Mouse (Mus musculus): ENCODE results near the gene Rftn1. TPM values are rescaled to one million over a fixed set of nuclear protein-coding genes. Genes with fewer than 3 reads are reported as not detected.
A peak's percentile ranks its signal among the peaks of the same experiment; 100 is the strongest.

Rftn1 gene
- polyA plus RNA-seq, 1 experiment from 2014 or later, result 11.2 TPM

DNA sequence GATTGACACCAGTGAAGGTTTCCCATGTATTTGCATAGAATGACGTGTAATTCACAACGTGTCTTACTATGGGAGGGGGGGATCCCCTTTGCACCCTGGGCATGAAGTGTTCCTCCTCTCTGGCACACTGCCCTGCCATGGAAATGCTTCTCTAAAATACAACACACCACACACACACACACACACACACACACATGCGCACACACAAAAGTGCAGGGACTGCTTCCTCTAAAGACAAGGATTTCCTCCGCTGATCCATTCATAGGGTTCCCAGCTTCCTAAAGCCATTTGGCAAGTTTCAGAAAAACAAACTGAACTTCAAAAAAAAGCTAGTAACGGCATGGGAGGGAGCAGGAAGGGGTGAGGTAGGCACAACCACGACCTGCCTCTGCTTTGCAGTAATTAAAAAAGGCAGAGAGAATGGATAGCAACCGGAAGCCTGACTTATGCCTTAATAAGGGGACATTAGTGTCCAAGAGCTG, 20.5 kb downstream of the Rftn1 start:
- Histone ChIP-seq H3K4me1 (ENCODE audit: control insufficient read depth, insufficient read depth, low read length) (peaks cover 13% of the 10 kb centered on the region), H3K4me2 (no peak overlapping the region), H3K36me3 (ENCODE audit: control insufficient read depth, insufficient read depth, low read length) (peaks cover 5% of the 10 kb centered on the region; the same call in 1 of the 2 replicates), H3K9me3 (replicated peaks; ENCODE audit: control insufficient read depth, low read length) (peaks cover 4% of the 10 kb centered on the region; the same call in 1 of the 2 replicates), H3K4me3 (ENCODE audit: low read depth, low read length) (no peak overlapping the region), H3K9ac (ENCODE audit: low read depth, low read length) (no peak overlapping the region), H3K27me3 (ENCODE audit: control insufficient read depth, insufficient read depth, low read length) (no peaks in the 10 kb centered on the region), H3K27ac (ENCODE audit: low read depth, low read length) (peak overlapping the region; percentile 24; the same call in 1 of the 2 replicates)
- ATAC-seq (replicated peaks; ENCODE audit: insufficient number of reproducible peaks, low FRiP score, low TSS enrichment), result no peak
- 54% methylated on average over 7 of the region's 7 CpGs for WGBS (ENCODE audit: insufficient replicate concordance)

DNA sequence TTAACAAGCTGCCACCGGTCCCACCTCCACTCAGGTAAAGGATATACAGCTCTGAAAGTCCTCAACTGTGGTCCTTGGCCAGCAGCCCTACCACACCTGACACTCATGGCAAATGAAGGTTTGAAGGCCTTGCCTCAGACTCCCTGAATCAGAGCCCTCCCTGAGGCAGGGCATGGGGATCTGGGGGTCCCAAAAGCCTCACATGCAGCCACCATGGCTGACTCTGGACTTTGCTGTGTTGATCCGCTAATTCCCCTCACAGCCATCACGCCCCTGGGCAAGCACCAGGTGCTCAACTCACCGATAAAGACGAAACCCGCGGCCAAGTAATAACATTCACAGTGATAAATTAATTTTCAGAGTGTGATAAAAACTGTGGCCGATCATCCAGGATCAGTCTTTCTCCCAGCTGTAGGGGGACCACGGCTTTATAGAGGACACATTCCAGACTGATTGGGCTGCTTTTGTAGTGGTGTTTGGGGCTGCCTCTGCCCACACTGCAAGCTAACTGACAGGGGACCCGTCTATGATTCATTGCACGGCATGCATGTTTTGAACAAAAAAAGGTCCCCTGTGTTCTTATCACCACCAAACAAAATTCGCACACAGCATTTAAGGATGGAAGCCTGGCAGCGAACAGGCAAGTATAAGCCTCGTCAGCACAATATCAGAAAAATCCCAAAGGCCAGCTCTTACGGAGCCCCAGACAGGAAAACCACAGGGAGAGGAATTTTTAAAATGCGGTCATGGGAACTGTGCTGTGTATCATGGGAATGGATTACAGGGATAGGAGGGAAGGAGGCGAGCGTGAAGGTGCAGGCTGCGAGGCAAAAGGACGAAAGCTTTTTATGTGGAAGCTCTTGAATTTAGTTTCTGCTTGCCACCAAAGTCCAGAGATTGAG, 29.3 kb downstream of the Rftn1 start:
- WGBS (ENCODE audit: insufficient replicate concordance), result 76% methylated on average over 20 of the region's 20 CpGs

DNA sequence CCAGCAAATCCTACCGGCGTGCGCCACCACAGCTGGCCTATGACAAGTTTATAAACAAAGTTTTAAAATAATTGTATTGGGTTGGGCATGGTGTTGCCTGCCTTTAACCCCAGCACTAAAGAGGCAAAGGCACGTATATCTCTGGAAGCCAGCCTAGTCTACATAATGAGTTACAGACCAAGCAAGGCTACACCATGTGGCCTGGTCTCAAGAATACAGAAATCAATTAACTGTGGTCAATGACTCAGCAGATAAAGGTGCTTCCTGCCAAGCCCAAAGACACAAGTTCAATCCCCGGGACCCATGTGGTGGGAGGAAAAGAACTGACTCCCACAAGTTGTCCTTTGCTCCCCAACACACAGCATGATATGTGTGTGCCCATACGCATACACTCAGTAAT, 30.1 kb downstream of the Rftn1 start:
- H3K27ac ChIP-seq (ENCODE audit: low read depth, low read length), result no peak overlapping the region
- 81% methylated on average over 6 of the region's 6 CpGs for WGBS (ENCODE audit: insufficient replicate concordance)
- no peak overlapping the region for H3K4me3 ChIP-seq (ENCODE audit: low read depth, low read length)

More for the DNA sequence above, 29.3 kb downstream of the Rftn1 start:
- Histone ChIP-seq H3K4me3 (ENCODE audit: low read depth, low read length) (no peak overlapping the region), H3K27ac (ENCODE audit: low read depth, low read length) (no peak overlapping the region), H3K36me3 (ENCODE audit: control insufficient read depth, insufficient read depth, low read length) (no peaks in the 10 kb centered on the region), H3K9me3 (replicated peaks; ENCODE audit: control insufficient read depth, low read length) (0 out of 2 replicates have a peak, but pooled peaks cover 6% of the 10 kb centered on the region), H3K9ac (ENCODE audit: low read depth, low read length) (no peak overlapping the region), H3K4me1 (ENCODE audit: control insufficient read depth, insufficient read depth, low read length) (0 out of 2 replicates have a peak, but pooled peaks cover 3% of the 10 kb centered on the region), H3K4me2 (no peak overlapping the region), H3K27me3 (ENCODE audit: control insufficient read depth, insufficient read depth, low read length) (no peaks in the 10 kb centered on the region)
- ATAC-seq (replicated peaks; ENCODE audit: insufficient number of reproducible peaks, low FRiP score, low TSS enrichment), result no peak

DNA sequence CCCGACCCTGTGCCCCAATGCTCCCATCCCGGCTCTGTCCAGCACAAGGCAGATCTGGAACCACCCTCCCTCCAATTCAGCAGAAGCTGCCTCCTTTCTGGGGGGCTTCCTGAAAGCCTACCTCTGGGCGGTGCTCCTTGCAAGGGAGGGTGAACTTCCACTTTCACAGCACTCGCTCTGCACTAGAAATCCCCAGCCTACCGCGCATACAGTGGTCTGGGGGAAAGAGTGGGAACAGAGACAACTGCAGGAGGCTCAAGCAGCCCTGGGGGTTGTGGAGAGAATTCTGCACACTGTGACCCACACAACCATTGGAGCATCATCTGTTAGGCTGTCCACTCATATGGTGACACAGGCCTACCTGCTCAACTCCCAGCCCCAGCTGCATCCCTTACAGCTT, 30.7 kb downstream of the Rftn1 start:
- no peak for ATAC-seq (replicated peaks; ENCODE audit: insufficient number of reproducible peaks, low FRiP score, low TSS enrichment)
- Histone ChIP-seq H3K27ac (ENCODE audit: low read depth, low read length) (no peak overlapping the region), H3K4me1 (ENCODE audit: control insufficient read depth, insufficient read depth, low read length) (0 out of 2 replicates have a peak, but pooled peaks cover 3% of the 10 kb centered on the region), H3K9me3 (replicated peaks; ENCODE audit: control insufficient read depth, low read length) (0 out of 2 replicates have a peak, but pooled peaks cover 4% of the 10 kb centered on the region), H3K9ac (ENCODE audit: low read depth, low read length) (no peak overlapping the region), H3K4me2 (no peak overlapping the region), H3K4me3 (ENCODE audit: low read depth, low read length) (no peak overlapping the region), H3K27me3 (ENCODE audit: control insufficient read depth, insufficient read depth, low read length) (no peaks in the 10 kb centered on the region), H3K36me3 (ENCODE audit: control insufficient read depth, insufficient read depth, low read length) (no peaks in the 10 kb centered on the region)
- 78% methylated on average over 6 of the region's 6 CpGs for WGBS (ENCODE audit: insufficient replicate concordance)

More for the DNA sequence above, 30.1 kb downstream of the Rftn1 start:
- H3K4me2 ChIP-seq, result no peak overlapping the region
- H3K27me3 ChIP-seq (ENCODE audit: control insufficient read depth, insufficient read depth, low read length), result no peaks in the 10 kb centered on the region
- no peak for ATAC-seq (replicated peaks; ENCODE audit: insufficient number of reproducible peaks, low FRiP score, low TSS enrichment)
- 0 out of 2 replicates have a peak, but pooled peaks cover 6% of the 10 kb centered on the region for H3K9me3 ChIP-seq (replicated peaks; ENCODE audit: control insufficient read depth, low read length)
- no peaks in the 10 kb centered on the region for H3K36me3 ChIP-seq (ENCODE audit: control insufficient read depth, insufficient read depth, low read length)
- no peak overlapping the region for H3K9ac ChIP-seq (ENCODE audit: low read depth, low read length)
- H3K4me1 ChIP-seq (ENCODE audit: control insufficient read depth, insufficient read depth, low read length), result 0 out of 2 replicates have a peak, but pooled peaks cover 3% of the 10 kb centered on the region

DNA sequence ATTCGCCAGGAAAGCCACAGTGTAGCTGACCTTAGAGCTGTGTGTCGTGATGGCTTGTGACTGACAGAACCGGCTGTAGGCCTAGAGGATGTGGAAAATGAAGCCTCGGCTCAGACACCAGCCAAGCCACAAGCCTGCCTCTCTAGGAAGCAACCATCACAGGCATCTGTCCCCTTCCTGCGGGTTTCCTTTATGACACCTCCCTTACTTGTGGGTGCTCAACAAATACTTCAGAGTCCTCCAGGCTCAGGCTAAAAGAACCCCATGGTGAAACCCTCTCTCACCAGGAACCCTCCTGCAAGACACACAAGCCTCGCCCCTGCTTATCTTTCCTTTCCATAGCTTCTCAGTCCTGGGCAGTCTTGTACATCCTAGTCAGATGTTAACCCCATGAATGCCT, 31.9 kb downstream of the Rftn1 start:
- H3K27me3 ChIP-seq (ENCODE audit: control insufficient read depth, insufficient read depth, low read length), result no peaks in the 10 kb centered on the region
- 54% methylated on average over 6 of the region's 6 CpGs for whole genome bisulfite sequencing (ENCODE audit: insufficient replicate concordance)
- no peak for ATAC-seq (replicated peaks; ENCODE audit: insufficient number of reproducible peaks, low FRiP score, low TSS enrichment)

GRCm38 (mm10) chr17:50157190-50158150, 33.0 kb downstream of the Rftn1 start:
- Histone ChIP-seq H3K9ac (ENCODE audit: low read depth, low read length) (no peak overlapping the region), H3K27me3 (ENCODE audit: control insufficient read depth, insufficient read depth, low read length) (no peaks in the 10 kb centered on the region), H3K4me1 (ENCODE audit: control insufficient read depth, insufficient read depth, low read length) (0 out of 2 replicates have a peak, but pooled peaks cover 3% of the 10 kb centered on the region), H3K4me3 (ENCODE audit: low read depth, low read length) (no peak overlapping the region), H3K27ac (ENCODE audit: low read depth, low read length) (no peak overlapping the region), H3K36me3 (ENCODE audit: control insufficient read depth, insufficient read depth, low read length) (no peaks in the 10 kb centered on the region), H3K4me2 (no peak overlapping the region), H3K9me3 (replicated peaks; ENCODE audit: control insufficient read depth, low read length) (no peaks in the 10 kb centered on the region)
- no peak for ATAC-seq (replicated peaks; ENCODE audit: insufficient number of reproducible peaks, low FRiP score, low TSS enrichment)
- WGBS (ENCODE audit: insufficient replicate concordance), result 87% methylated on average over 15 of the region's 15 CpGs

More for the DNA sequence above, 31.9 kb downstream of the Rftn1 start:
- Histone ChIP-seq H3K4me2 (no peak overlapping the region), H3K4me3 (ENCODE audit: low read depth, low read length) (no peak overlapping the region), H3K9ac (ENCODE audit: low read depth, low read length) (no peak overlapping the region), H3K36me3 (ENCODE audit: control insufficient read depth, insufficient read depth, low read length) (no peaks in the 10 kb centered on the region), H3K9me3 (replicated peaks; ENCODE audit: control insufficient read depth, low read length) (no peaks in the 10 kb centered on the region), H3K4me1 (ENCODE audit: control insufficient read depth, insufficient read depth, low read length) (0 out of 2 replicates have a peak, but pooled peaks cover 3% of the 10 kb centered on the region), H3K27ac (ENCODE audit: low read depth, low read length) (no peak overlapping the region)

DNA sequence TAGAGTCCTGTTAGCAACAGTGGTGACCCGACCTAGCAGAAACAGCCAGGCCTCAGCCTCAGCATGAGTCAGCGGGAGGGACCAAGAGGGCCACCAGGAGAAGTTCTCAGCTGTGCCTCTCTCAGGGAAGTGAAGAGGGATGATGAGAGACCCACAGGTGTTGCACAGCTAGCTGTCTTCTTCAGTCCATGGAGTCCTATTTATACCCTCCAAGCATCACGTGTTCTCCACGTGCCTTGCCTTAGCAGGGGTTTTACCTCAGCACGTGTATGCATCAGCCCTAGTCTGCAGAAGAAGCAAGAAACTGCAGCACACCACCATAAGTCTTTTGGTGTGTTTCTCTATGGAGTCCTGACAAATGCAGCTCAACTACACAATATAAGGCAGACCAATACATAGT, 38.4 kb downstream of the Rftn1 start:
- Histone ChIP-seq H3K4me3 (ENCODE audit: low read depth, low read length) (no peak overlapping the region), H3K9me3 (replicated peaks; ENCODE audit: control insufficient read depth, low read length) (no peaks in the 10 kb centered on the region), H3K27ac (ENCODE audit: low read depth, low read length) (no peak overlapping the region), H3K27me3 (ENCODE audit: control insufficient read depth, insufficient read depth, low read length) (no peaks in the 10 kb centered on the region), H3K4me2 (no peak overlapping the region), H3K4me1 (ENCODE audit: control insufficient read depth, insufficient read depth, low read length) (0 out of 2 replicates have a peak, but pooled peaks cover 2% of the 10 kb centered on the region), H3K36me3 (ENCODE audit: control insufficient read depth, insufficient read depth, low read length) (no peaks in the 10 kb centered on the region), H3K9ac (ENCODE audit: low read depth, low read length) (no peak overlapping the region)
- ATAC-seq (replicated peaks; ENCODE audit: insufficient number of reproducible peaks, low FRiP score, low TSS enrichment), result no peak
- 81% methylated on average over 5 of the region's 5 CpGs for WGBS (ENCODE audit: insufficient replicate concordance)

DNA sequence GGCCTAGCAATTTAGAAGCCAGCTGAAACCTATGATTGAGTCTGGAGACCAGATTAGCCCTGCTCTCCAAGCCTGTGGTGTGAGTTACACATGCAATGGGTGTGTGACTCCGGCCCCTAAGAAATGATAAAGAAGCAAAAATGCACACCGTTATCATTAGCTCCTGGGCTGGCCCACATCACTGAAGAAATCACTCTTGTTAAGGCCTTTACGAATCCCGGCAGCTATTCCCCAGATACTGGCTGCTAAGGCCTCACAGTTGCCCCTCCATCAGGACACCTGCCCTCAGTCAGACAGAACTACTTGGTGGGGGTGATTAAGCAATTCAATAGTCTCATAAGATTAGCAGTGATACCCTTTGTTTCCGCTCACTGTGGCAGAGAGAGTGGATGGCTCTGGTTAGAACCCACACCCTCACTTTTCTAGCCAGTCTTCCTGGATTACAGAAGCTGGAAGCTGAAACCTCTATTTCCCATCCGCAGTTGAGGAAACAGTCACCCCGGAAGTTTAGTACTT, 39.2 kb downstream of the Rftn1 start:
- H3K4me3 ChIP-seq (ENCODE audit: low read depth, low read length), result no peak overlapping the region
- no peak overlapping the region for H3K27ac ChIP-seq (ENCODE audit: low read depth, low read length)
- H3K9me3 ChIP-seq (replicated peaks; ENCODE audit: control insufficient read depth, low read length), result no peaks in the 10 kb centered on the region
- ATAC-seq (replicated peaks; ENCODE audit: insufficient number of reproducible peaks, low FRiP score, low TSS enrichment), result no peak
- H3K4me2 ChIP-seq, result no peak overlapping the region
- no peak overlapping the region for H3K9ac ChIP-seq (ENCODE audit: low read depth, low read length)
- WGBS (ENCODE audit: insufficient replicate concordance), result 84% methylated on average over 7 of the region's 7 CpGs
- 0 out of 2 replicates have a peak, but pooled peaks cover 2% of the 10 kb centered on the region for H3K4me1 ChIP-seq (ENCODE audit: control insufficient read depth, insufficient read depth, low read length)
- H3K27me3 ChIP-seq (ENCODE audit: control insufficient read depth, insufficient read depth, low read length), result no peaks in the 10 kb centered on the region
- H3K36me3 ChIP-seq (ENCODE audit: control insufficient read depth, insufficient read depth, low read length), result no peaks in the 10 kb centered on the region
